Mouse (Mus musculus) ES-Bruce4 (cell line): Measurements from ENCODE around the gene Hmgcl. TPM values are rescaled to one million over a fixed set of nuclear protein-coding genes. Genes with fewer than 3 reads are reported as not detected.
A peak's percentile ranks its signal among the peaks of the same experiment; 100 is the strongest.

Source experiments
- H3K27ac ChIP-seq: 2 replicates; pipeline ENCODE4 v1.5.1; 2012; ENCODE audit warnings: low read length, inconsistent platforms; ENCODE audit not compliant: insufficient read depth
- H3K27me3 ChIP-seq: 2 replicates; pipeline ENCODE4 v1.6.1; 2012; ENCODE audit warnings: mild to moderate bottlenecking, low read length, inconsistent platforms; ENCODE audit not compliant: control insufficient read depth, poor library complexity, insufficient read depth, severe bottlenecking
- H3K36me3 ChIP-seq: 2 replicates; pipeline ENCODE4 v1.6.1; 2012; ENCODE audit warnings: inconsistent platforms, mild to moderate bottlenecking, low read length, moderate library complexity; ENCODE audit not compliant: control insufficient read depth, poor library complexity, insufficient read depth, severe bottlenecking
- H3K4me1 ChIP-seq: one replicate; pipeline ENCODE4 v1.8.1; 2011; ENCODE audit warnings: low read length; ENCODE audit not compliant: control insufficient read depth, insufficient read depth
- H3K4me3 ChIP-seq: 2 replicates; pipeline ENCODE4 v1.5.1; 2011; ENCODE audit warnings: low read depth, mild to moderate bottlenecking, low read length
- H3K9ac ChIP-seq: 2 replicates; pipeline ENCODE4 v1.6.1; 2012; ENCODE audit warnings: low read depth, mild to moderate bottlenecking, inconsistent platforms; ENCODE audit not compliant: poor library complexity, severe bottlenecking
- H3K9me3 ChIP-seq: replicated peaks from 2 replicates; pipeline ENCODE4 v1.6.1; 2012; ENCODE audit warnings: mild to moderate bottlenecking, low read length, inconsistent platforms; ENCODE audit not compliant: control insufficient read depth, poor library complexity, insufficient read depth, severe bottlenecking
- CTCF ChIP-seq: IDR thresholded peaks from one replicate; pipeline ENCODE4 v1.8.1; 2011; ENCODE audit warnings: low read depth, low read length
- EP300 ChIP-seq: IDR thresholded peaks from 2 replicates; pipeline ENCODE4 v1.6.1; 2011; ENCODE audit warnings: low read depth, low read length; ENCODE audit not compliant: insufficient read depth
- POLR2A ChIP-seq: IDR thresholded peaks from one replicate; pipeline ENCODE4 v1.8.1; 2011; ENCODE audit warnings: low read length; ENCODE audit not compliant: insufficient read depth
- polyA plus RNA-seq: library from polyadenylated mRNA; stranded (reverse); fragments of >200 nt; gene quantifications from 2 replicates; pipeline ENCODE4 v1.2.4, GENCODE M21; 2011; ENCODE audit warnings: low read depth; ENCODE audit not compliant: missing spikeins, insufficient read depth, insufficient read length

The Hmgcl gene
- polyA plus RNA-seq, 1 experiment = 18.3 TPM

DNA sequence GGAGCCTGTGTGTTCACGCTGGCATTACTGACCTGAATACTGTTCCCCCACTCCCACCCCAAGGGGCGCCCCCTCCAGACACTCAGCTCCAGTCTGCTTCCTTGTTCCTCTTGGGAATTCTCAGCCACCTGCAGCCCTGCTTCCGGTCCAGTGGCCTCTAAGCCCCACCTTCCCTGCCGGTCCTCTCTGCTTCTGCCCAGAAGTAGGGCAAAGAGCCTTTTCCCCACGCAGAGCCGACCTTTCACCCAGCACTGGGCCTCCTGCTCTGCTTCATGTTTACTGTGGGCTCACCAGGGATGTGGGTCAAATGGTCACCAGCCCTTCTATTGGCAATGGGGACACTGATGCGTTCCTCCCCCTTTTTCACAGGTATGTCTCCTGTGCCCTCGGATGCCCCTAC, 12.1 kb downstream of the Hmgcl start:
- Histone ChIP-seq H3K9me3 (no peaks in the 10 kb centered on the region), H3K27me3 (no peaks in the 10 kb centered on the region), H3K27ac (no peak overlapping the region), H3K9ac (no peak overlapping the region), H3K36me3 (no peaks in the 10 kb centered on the region), H3K4me1 (no peaks in the 10 kb centered on the region), H3K4me3 (peak overlapping the region; percentile 25; the same call in 1 of the 2 replicates)
- TF ChIP-seq CTCF = no peak
- no peak for TF ChIP-seq POLR2A
- TF ChIP-seq EP300 = no peak

DNA sequence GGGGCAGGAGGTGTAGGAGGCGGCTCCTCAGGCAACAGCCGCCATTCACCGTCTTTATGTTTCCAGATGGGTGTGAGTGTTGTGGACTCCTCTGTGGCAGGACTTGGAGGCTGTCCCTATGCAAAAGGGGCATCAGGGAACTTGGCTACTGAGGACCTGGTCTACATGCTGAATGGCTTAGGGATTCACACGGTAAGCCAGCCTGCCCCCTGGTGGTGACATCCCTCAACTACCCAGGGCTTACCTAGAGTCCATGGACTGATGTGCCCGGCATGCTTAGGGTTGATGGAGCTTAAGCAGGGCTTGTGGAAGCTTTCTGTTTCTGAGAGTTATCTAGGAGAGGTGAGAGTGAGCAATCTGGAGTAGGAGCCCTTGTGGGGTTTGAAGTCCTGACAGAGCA, 14.5 kb downstream of the Hmgcl start:
- H3K27ac ChIP-seq = no peak overlapping the region
- no peak for TF ChIP-seq POLR2A
- TF ChIP-seq CTCF = peak; percentile 97
- no peak overlapping the region for H3K9ac ChIP-seq
- H3K4me3 ChIP-seq = no peak overlapping the region
- H3K9me3 ChIP-seq = no peaks in the 10 kb centered on the region
- H3K36me3 ChIP-seq = no peaks in the 10 kb centered on the region
- no peaks in the 10 kb centered on the region for H3K4me1 ChIP-seq
- H3K27me3 ChIP-seq = no peaks in the 10 kb centered on the region

DNA sequence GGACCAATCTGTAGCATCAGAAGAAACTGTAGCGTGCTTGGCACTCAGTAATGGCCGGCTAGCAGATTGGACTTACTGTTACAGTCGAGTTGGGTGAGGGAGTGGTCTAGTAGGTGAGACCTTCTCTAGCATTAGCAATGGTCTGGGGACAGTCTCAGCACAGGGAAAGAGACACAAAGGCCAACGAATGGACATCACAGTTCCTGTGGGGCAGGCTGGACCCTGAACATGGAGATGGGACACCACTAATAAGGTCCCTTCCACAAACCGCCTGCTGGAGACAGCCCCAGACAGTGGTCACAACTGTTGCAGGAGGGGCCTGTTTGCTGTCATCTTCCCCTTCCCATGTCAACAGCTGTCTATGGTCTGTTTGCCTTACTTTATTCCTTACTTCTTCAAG, 15.5 kb downstream of the Hmgcl start:
- Histone ChIP-seq H3K4me3 (no peak overlapping the region), H3K4me1 (no peaks in the 10 kb centered on the region), H3K9me3 (no peaks in the 10 kb centered on the region), H3K36me3 (no peaks in the 10 kb centered on the region), H3K9ac (no peak overlapping the region), H3K27ac (no peak overlapping the region), H3K27me3 (no peaks in the 10 kb centered on the region)
- TF ChIP-seq POLR2A = no peak
- TF ChIP-seq EP300 = no peak
- TF ChIP-seq CTCF = no peak

DNA sequence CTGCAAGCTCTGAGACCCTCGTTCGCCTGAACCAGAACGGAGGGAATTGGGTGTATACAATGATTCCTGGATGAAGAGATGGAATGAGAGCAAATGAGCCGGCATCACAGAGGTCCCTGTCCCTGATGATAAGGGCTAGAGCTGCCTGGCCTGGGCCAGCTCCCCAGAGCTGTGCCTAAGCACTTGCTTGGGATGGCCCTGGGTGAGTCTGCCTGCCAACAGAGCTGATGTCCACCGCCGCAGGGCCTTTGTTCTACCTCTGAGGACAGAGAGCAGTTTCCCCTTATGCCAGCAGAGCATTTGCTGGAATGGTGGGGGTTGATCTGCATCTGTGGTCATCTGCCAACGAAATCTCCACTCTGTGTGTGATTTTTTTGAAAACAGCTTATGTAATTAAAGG, 15.9 kb downstream of the Hmgcl start:
- no peaks in the 10 kb centered on the region for H3K36me3 ChIP-seq
- TF ChIP-seq POLR2A = no peak
- no peak for TF ChIP-seq CTCF
- no peak for TF ChIP-seq EP300
- H3K27me3 ChIP-seq = no peaks in the 10 kb centered on the region
- no peak overlapping the region for H3K4me3 ChIP-seq
- no peaks in the 10 kb centered on the region for H3K9me3 ChIP-seq
- H3K9ac ChIP-seq = no peak overlapping the region
- H3K27ac ChIP-seq = no peak overlapping the region
- H3K4me1 ChIP-seq = no peaks in the 10 kb centered on the region

- Histone ChIP-seq H3K4me3 (peak overlapping the region; percentile 97), H3K4me1 (no peaks in the 10 kb centered on the region), H3K9ac (peak overlapping the region; percentile 81), H3K27me3 (no peaks in the 10 kb centered on the region), H3K9me3 (no peaks in the 10 kb centered on the region), H3K27ac (peak overlapping the region; percentile 63), H3K36me3 (0 out of 2 replicates have a peak, but pooled peaks cover 6% of the 10 kb centered on the region)
- TF ChIP-seq POLR2A (no peak), EP300 (no peak), CTCF (no peak)
These were observed 16.7 kb downstream of the Hmgcl start for GRCm38 (mm10) chr4:135962946-135963345.

DNA sequence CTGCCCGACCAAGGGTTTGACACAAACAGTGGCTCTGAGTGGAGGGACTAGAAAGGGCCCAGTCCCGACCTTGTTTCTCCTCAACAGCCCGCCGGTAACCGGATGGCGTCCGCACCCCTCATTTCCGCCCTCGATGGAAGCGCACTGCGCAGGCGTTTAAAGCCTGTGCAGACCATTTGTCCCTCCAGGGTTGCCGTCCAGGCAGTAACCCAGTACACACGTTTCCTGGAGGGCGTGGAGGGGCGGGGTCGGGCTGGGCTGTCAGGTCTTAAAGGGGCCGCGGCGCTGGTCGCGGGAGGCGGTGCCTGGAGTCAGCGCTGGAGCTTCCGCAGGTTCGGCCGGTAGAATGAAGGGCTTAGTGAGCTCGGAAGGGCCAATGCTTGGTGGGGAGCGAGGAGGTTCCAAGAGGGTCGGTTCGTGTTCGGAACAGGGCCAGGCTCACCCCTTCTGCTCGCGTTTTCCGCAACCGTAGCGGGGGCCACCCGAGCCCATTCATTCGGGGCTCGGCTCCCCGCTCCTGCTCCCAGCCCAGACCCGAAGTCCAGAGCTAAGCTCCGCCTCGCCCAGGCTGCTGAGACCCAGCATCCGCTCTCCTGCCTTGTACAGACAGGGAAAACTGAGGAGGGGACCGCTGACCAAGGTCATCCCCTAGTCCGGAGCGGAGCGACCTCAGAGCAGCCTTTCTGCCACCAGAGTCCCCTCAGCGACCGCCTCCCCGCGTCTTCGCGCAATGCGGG, 17.4 kb downstream of the Hmgcl start, which contains the start of gene Gale:
Gene Gale (plus strand): TSS at position 271 of the 737 bp plus-strand sequence.
- H3K36me3 ChIP-seq = peaks cover 7% of the 10 kb centered on the region; the same call in 1 of the 2 replicates
- peak within 1 kb of the TSS; percentile 97 for H3K4me3 ChIP-seq
- peak within 1 kb of the TSS; percentile 63 for H3K27ac ChIP-seq
- no peaks in the 10 kb centered on the region for H3K9me3 ChIP-seq
- peak; percentile 49 for TF ChIP-seq POLR2A
- 0 out of 2 replicates have a peak, but pooled peaks have one; percentile 6 for TF ChIP-seq EP300
- no peak for TF ChIP-seq CTCF
- H3K4me1 ChIP-seq = no peaks in the 10 kb centered on the region
- H3K9ac ChIP-seq = peak within 1 kb of the TSS; percentile 81
- H3K27me3 ChIP-seq = no peaks in the 10 kb centered on the region
